Mouse (Mus musculus): Measurements from ENCODE around the gene Cyfip1.

Cyfip1 gene

DNA sequence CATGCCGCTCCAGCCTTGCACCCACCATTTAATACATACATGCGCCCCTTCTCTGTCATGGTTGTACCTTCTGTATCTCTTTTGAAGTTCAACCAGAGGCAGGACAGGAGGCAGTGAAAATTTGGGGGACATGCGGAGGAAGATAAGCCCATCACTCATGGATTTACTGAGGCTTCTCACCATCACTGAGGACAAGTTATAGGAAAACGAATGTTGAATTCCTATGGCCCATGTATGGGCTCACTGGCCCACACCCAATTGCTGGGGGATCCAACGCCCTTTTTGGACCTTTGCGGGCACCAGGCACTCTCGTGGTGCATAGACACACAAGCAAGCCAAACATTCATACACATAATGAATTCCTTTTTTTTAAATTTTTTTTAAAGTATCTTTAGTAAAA is at the start of gene Cyfip1:
Cyfip1 (plus strand) TSS at position 301 of the 400 bp plus-strand sequence.
- CTCF ChIA-PET, result no interaction called here

DNA sequence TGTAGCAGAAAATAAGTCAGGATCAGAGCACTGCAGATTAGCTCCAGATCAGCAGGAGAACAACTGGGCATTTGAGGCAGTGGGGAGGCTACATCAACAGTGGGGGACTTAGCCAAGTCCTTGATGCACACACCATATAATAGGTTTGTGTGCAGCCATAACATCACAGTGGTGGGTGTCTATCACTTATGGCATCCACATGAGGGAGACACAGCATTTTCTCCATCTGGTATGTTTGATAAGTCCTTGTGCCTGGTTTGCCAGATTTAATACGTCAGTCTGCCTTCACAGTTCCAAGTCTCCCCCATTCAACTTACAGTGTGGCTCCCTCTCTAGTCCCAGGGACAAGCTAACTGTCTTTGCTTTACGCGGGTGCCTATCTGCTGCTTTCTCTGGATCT is 49.3 kb upstream of the Cyfip1 start:
- CTCF ChIA-PET, result no interaction called here

DNA sequence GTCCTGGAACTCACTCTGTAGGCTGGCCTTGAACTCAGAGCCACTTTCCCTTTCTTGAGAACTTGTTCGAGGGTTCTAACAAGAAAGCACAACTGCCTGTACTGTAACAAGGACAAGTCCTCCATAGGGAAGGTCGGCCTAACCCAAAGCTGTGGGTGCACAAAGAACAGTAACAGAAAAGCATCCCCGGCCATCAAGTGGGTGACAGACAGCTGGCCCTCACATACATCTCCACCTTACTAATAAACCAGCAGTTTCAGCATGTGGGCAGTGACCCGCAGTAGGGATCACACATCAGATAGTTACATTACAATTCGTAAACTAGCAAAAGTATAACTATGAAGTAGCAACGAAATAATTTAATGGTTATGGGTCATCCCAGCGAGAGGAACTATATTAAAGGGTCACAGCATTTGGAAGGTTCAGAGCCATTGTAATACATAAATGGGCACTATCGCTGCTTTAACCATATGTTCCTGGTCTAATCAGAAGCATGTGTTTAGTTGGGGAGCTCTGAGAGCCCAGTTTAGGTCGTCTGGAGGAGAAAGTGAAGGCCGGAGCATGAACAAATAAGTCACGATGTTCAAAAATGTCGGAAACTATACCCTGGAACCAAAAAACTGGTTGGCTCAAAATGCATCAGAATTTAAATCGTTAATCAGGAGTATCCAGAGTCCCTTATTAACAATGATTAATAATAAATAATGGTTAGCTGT is 48.2 kb upstream of the Cyfip1 start:
- CTCF ChIA-PET, result no interaction called here

DNA sequence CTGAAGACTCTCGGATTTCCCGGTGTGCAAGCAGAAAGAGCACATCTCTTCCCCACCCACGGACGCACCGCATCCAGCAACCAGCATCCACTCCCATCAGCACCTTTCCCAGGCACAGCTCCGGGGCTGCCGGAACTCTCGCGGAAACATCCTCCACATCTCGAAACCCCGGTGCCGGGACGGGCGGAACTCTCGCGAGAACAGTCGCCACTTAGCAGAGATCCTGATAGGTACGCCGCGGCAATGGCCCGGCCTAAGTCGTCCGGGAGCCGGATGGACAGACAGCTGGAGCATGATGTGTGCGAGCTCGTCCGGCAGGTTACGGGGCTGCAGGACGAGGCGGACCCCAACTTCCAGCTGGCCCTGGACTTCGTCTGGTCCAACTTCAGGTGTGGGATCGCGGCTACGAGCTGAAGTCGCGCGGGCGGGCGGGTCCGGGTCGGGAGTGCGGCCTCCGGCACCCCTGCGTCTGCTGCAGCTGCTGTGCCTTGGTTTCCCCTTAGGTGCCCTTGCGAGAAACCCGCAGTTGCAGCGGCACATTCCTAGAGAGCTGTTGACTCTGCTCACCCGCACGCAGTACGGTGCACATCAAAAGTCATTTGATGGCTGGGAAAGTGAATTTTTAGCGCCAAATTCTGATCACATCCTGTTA is 47.5 kb upstream of the Cyfip1 start, which contains the start of gene Tubgcp5:
Tubgcp5 (plus strand) TSS at position 203 of the 652 bp plus-strand sequence.
- CTCF ChIA-PET, result no interaction called here

GRCm38 (mm10) chr7:55799981-55800380 is 41.6 kb upstream of the Cyfip1 start:
- CTCF ChIA-PET, result no interaction called here

DNA sequence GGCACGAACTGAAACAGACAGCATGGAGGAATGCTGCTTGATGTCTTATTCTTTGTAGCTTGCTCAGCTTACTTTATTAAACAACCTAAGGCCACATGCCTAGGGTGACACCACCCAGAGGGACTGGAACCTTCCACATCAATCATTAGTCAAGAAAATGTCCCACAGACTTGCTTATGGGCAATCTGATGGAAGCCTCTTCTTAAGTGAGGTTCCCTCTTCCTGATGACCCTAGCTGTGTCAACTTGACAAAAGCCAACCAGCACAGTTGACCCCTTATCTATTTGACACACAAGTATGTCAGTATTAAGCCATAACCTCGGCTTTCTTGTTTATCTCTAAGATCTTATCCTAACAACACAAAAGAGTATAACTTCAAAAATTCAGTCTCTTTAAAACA is 31.6 kb upstream of the Cyfip1 start:
- CTCF ChIA-PET, result no interaction called here

DNA sequence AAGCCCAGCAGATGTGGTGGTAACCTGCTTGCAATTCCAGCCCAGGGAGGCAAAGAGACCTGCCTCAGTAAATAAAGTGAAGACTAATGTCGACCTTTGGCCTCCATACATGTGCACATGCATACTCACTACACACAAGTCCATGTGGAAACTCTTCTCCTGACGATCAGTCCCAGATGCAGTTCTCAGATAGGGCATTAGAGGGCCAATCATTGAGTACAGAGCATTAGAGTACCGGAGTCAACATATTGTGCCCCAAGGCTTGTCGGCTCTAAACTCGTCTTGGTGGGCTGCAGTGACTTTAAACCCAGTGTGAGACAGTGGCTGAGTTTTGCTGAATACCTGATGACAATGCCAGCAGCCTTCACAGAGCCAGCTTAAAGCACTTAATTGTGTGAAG is 17.1 kb upstream of the Cyfip1 start:
- CTCF ChIA-PET, result interaction anchor here (0.7 to 1.2 kb wide), 2 partner anchors 17 to 140 kb away, joined by 3 read pairs; no protein-coding TSS in a partner anchor

GRCm38 (mm10) chr7:55827551-55827950 is 14.0 kb upstream of the Cyfip1 start:
- CTCF ChIA-PET, result no interaction called here

- CTCF ChIA-PET, result no interaction called here
Measured at GRCm38 (mm10) chr7:55836877-55837276, 4.7 kb upstream of the Cyfip1 start.

DNA sequence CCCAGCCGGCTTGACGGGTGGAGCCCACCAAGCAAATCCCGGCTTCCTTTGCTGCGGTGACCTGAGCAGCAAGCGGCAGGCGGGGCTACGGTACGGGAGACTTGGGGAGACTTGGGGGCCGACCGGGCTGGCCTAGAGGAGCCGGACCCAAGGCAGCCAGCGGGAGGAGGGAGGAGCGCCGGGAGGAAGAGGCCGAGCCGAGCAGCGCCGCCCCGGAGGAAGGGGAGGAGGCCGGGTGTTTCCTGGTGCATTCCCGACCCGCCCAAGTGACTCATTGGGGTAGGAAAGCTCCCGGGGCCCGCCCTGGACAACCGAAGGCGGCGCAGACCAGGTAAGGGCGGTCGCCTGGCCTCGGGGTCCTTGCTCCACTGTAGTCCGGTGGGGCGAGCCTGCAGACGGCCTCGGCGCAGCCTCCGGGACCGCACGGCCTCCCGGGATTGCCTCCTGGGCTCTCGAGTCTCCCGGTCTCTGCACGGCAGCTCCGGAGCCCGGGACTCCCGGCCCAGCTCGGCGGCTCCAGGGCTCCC is 495 bp downstream of the Cyfip1 start:
- CTCF ChIA-PET, result no interaction called here

DNA sequence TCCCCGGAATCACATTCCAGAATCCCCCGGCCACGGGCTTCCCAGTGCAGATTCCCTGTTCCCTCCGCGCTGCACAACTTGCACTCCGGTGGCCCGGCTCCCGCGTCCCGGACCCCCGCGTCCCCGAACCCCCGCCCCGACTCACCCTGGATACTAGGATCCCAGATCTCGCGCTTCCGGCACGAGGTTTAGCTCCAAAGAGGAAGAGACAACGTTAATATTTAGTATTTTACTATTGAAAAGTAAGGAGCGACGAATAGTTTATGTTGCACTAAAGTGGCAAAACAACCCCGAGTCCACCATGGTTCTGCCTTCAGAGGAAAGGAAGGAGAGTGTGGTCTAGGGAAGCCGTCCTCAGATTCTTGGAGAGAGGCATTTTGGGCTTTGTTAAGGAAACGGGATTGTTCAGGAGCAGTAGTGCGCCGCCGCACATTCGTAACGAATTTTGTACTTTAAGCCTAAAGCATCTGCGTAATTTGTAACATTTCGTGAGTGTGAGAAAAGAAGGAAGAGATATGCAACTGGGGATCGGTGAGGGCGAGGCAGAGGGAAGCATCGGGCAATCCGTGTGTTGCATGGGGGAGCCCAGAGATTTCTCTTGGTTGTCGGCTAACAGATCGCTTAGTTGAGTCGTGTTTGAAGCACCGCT is 1.1 kb downstream of the Cyfip1 start:
- CTCF ChIA-PET, result no interaction called here

DNA sequence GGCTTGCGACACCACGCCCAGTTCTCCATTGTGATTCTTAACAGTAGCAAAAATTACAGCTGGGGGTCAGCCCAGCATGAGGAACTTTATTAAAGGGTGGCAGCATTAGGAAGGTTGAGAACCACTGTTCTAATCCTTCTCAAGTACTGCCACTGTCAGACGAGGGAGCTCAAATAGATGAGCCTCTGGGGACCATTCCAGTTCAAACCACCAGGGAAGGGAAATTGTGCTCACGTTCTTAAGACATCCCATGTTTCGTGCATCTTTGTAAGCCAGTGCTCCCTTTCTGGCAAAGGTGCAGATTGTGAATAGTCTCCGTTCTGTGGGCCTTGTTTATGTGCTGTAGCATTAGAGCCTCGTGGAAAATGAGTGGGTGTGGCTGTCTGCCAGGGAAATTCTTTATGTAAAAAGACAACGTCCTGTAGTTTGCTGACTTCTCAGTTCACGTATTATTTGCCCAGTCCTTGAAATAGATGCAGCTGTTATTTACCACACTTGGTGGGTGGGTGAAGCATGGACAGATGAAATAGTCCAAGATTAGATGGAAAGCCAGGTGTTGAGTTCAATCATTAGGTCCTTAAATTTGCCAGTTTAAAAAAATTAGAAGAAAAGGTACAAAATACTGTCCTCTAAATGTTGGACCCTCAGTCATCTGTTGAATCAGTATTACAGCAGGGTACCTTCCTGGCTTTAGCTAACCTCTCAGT is 5.2 kb downstream of the Cyfip1 start:
- CTCF ChIA-PET, result no interaction called here

DNA sequence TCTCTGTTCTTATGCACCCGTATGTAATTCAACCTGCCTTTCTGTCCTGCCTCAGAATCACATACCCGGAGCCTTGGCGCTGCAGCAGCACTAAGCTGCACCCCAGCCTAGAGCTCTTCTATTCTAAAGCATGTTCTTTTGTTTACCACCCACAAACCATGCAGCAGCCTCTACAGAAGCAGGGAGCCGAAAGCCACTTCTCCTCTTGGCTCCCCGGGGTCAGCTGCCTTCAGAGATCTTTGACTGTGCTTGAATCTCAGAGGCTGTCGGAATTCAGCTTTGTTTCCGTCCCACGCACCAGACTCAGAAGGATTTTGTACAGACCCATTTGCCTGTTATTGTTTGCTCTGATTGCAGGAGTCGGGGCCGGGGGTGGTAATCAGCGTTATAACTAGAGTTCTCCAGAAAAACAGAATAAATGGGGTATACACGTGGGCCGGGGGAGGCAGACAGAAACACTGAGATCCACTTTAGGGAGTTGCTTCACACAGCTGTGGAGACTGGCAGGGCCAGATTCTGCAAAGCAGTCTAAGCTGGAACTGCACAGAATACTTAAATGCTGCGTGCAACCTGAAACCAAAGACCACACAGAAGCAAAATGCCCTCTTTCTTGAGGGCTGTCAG is 8.5 kb downstream of the Cyfip1 start:
- CTCF ChIA-PET, result no interaction called here

DNA sequence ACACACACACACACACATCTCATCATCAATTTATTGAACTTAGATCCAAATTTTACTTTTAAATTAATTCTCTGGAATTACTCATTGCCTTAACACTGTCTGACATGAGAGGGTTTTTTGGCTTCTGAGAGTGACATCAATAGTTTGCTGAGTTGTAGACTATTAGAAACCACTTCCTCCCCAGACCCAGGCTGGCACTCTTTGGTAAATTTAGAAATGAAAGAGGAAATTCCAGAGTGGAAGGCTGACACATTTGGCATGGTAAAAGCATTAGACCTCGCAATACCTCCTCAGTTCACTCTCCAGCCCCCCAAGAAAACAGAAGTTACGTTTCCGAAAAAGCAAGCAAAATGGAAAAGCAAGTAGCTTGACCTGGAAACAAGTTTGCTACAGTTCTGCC is 11.2 kb downstream of the Cyfip1 start:
- CTCF ChIA-PET, result no interaction called here

- CTCF ChIA-PET, result no interaction called here
Measured at GRCm38 (mm10) chr7:55855597-55855996, 14.1 kb downstream of the Cyfip1 start.

GRCm38 (mm10) chr7:55856741-55857140 is 15.2 kb downstream of the Cyfip1 start:
- CTCF ChIA-PET, result interaction anchor here (1.1 kb wide), 1 partner anchor 12 kb away, joined by 3 read pairs; no protein-coding TSS in a partner anchor

- CTCF ChIA-PET, result no interaction called here
Measured at GRCm38 (mm10) chr7:55857729-55858128, 16.2 kb downstream of the Cyfip1 start.

DNA sequence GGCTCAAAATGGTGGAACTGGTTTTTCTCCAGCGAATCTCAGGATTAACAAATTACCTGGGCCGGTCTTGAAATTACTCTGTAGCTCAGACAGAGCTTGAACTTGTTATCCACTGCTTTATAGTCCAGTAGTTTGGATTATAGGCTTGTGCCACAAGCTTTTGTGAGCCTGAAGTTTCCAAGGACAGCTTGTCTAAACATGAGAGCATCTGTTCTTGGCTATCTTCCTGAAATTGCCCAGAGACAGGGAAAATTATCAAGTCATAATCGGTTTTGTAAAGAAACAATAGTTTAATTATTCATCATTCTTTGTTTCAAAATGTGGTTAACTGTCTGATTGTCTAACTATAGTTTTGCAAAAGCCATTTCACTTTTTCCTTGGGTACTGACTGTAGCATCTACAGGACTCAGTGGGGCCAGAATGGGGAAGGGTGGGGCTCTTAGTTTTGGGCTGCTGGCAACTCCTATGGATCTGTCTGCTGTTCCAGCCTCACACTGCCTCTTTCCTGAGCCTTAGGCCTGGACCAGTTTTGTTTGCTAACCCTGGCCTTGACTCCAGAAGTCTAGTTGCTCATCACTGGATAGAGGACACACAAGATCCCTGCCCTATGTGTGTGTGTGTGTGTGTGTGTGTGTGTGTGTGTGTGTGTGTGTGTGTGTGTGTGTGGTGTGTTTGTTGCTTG is 17.4 kb downstream of the Cyfip1 start:
- CTCF ChIA-PET, result no interaction called here

- CTCF ChIA-PET, result no interaction called here
Measured at GRCm38 (mm10) chr7:55859518-55859872, 17.9 kb downstream of the Cyfip1 start.

GRCm38 (mm10) chr7:55859956-55860355 is 18.4 kb downstream of the Cyfip1 start:
- CTCF ChIA-PET, result no interaction called here

DNA sequence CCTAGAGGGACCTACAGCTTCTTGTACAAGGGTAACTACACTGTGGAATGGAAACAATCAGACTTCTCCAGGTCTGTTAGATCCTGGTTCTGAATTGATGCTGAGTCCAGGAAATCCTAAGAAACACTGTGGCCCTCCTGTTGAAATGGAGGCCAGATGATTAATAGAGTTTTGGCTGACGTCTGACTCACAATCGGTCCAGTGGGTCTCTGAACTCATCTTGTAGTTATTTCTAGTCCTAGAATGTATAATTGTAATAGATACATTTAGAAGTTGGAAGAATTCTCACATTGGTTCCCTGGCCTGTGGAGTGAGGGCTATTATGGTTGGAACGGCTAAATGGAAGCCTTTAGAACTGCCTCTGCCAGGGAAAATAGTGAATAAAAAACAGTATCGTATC is 19.6 kb downstream of the Cyfip1 start:
- CTCF ChIA-PET, result no interaction called here
